Mouse (Mus musculus) midbrain, embryonic 12.5 days (tissue): Measurements from ENCODE around the gene Hs3st3a1. TPM values are rescaled to one million over a fixed set of nuclear protein-coding genes. Genes with fewer than 3 reads are reported as not detected.

Source experiments
- ATAC-seq: fragments of 200-750 bp; cut with Nextera tagmentation; 2 replicates; pipeline ENCODE4 v1.8.0; 2017; ENCODE audit warnings: low read depth, moderate TSS enrichment, moderate library complexity; ENCODE audit not compliant: low FRiP score
- H3K27ac ChIP-seq: fragments of 300-500 bp; sonication (generic); replicated peaks from 2 replicates; pipeline ENCODE4 v1.5.1; 2016; ENCODE audit warnings: mild to moderate bottlenecking
- H3K27me3 ChIP-seq: fragments of 300-500 bp; sonication (generic); 2 replicates; pipeline ENCODE4 v1.6.1; 2016; ENCODE audit warnings: mild to moderate bottlenecking
- H3K36me3 ChIP-seq: fragments of 300-500 bp; sonication (generic); 2 replicates; pipeline ENCODE4 v1.6.1; 2016
- H3K4me1 ChIP-seq: fragments of 300-500 bp; sonication (generic); 2 replicates; pipeline ENCODE4 v1.6.1; 2016
- H3K4me2 ChIP-seq: fragments of 300-500 bp; sonication (generic); replicated peaks from 2 replicates; pipeline ENCODE4 v1.6.1; 2016; ENCODE audit warnings: mild to moderate bottlenecking, moderate library complexity
- H3K4me3 ChIP-seq: fragments of 300-500 bp; sonication (generic); 2 replicates; pipeline ENCODE4 v1.5.1; 2016; ENCODE audit warnings: mild to moderate bottlenecking
- H3K9ac ChIP-seq: fragments of 300-500 bp; sonication (generic); replicated peaks from 2 replicates; pipeline ENCODE4 v1.6.1; 2016; ENCODE audit warnings: mild to moderate bottlenecking, moderate library complexity
- H3K9me3 ChIP-seq: fragments of 300-500 bp; sonication (generic); 2 replicates; pipeline ENCODE4 v1.6.1; 2016; ENCODE audit warnings: mild to moderate bottlenecking
- WGBS: fragments of 180-500 bp; shearing (Covaris S2); methylation state at CpG from one replicate; pipeline ENCODE4 v1.1.7; 2016; 5-methylcytosine and 5-hydroxymethylcytosine counted together
- polyA plus RNA-seq: library from polyadenylated mRNA; unstranded; fragments of >200 nt; fragmentation: Nextera tagmentation; extraction: Ambion mirVana; gene quantifications from 2 replicates; pipeline ENCODE4 v1.2.1, GENCODE M21; 2016

Hs3st3a1 gene
- polyA plus RNA-seq, 1 experiment from 2014 or later: 2.7 TPM

- Histone ChIP-seq H3K9me3 (no peaks in the 10 kb centered on the region), H3K27me3 (no peaks in the 10 kb centered on the region), H3K4me3 (no peak overlapping the region), H3K4me2 (no peak overlapping the region), H3K36me3 (no peaks in the 10 kb centered on the region), H3K9ac (no peak overlapping the region), H3K4me1 (no peaks in the 10 kb centered on the region), H3K27ac (no peak overlapping the region)
- WGBS: 50% methylated on average over 3 of the region's 3 CpGs
- ATAC-seq: no peak
These were observed 60.8 kb downstream of the Hs3st3a1 start for GRCm38 (mm10) chr11:64495935-64496334.

GRCm38 (mm10) chr11:64496677-64497076 lies 61.5 kb downstream of the Hs3st3a1 start:
- 52% methylated on average over 3 of the region's 3 CpGs for WGBS
- H3K4me3 ChIP-seq: no peak overlapping the region
- H3K9me3 ChIP-seq: no peaks in the 10 kb centered on the region
- no peak overlapping the region for H3K9ac ChIP-seq
- H3K36me3 ChIP-seq: no peaks in the 10 kb centered on the region
- no peaks in the 10 kb centered on the region for H3K27me3 ChIP-seq
- ATAC-seq: no peak
- H3K4me1 ChIP-seq: no peaks in the 10 kb centered on the region
- no peak overlapping the region for H3K27ac ChIP-seq
- H3K4me2 ChIP-seq: no peak overlapping the region

- no peak for ATAC-seq
- WGBS: 94% methylated on average over 5 of the region's 5 CpGs
- Histone ChIP-seq H3K4me1 (no peaks in the 10 kb centered on the region), H3K4me2 (no peak overlapping the region), H3K27ac (no peak overlapping the region), H3K9ac (no peak overlapping the region), H3K4me3 (no peak overlapping the region), H3K27me3 (no peaks in the 10 kb centered on the region), H3K36me3 (no peaks in the 10 kb centered on the region), H3K9me3 (0 out of 2 replicates have a peak, but pooled peaks cover 4% of the 10 kb centered on the region)
These were observed 65.5 kb downstream of the Hs3st3a1 start for GRCm38 (mm10) chr11:64500536-64501112.

GRCm38 (mm10) chr11:64503040-64503439 lies 67.9 kb downstream of the Hs3st3a1 start:
- no peak for ATAC-seq
- no peak overlapping the region for H3K27ac ChIP-seq
- no peak overlapping the region for H3K4me3 ChIP-seq
- 0 out of 2 replicates have a peak, but pooled peaks cover 4% of the 10 kb centered on the region for H3K9me3 ChIP-seq
- H3K9ac ChIP-seq: no peak overlapping the region
- H3K36me3 ChIP-seq: no peaks in the 10 kb centered on the region
- H3K4me2 ChIP-seq: no peak overlapping the region
- H3K27me3 ChIP-seq: no peaks in the 10 kb centered on the region
- 88% methylated on average over 3 of the region's 3 CpGs for WGBS
- H3K4me1 ChIP-seq: no peaks in the 10 kb centered on the region

GRCm38 (mm10) chr11:64505924-64506323 lies 70.8 kb downstream of the Hs3st3a1 start:
- no peak for ATAC-seq
- H3K27ac ChIP-seq: no peak overlapping the region
- no peak overlapping the region for H3K4me3 ChIP-seq
- 0 out of 2 replicates have a peak, but pooled peaks cover 4% of the 10 kb centered on the region for H3K9me3 ChIP-seq
- H3K9ac ChIP-seq: no peak overlapping the region
- H3K4me1 ChIP-seq: no peaks in the 10 kb centered on the region
- WGBS: 94% methylated on average over 1 of the region's 1 CpGs
- no peaks in the 10 kb centered on the region for H3K36me3 ChIP-seq
- no peaks in the 10 kb centered on the region for H3K27me3 ChIP-seq
- no peak overlapping the region for H3K4me2 ChIP-seq

GRCm38 (mm10) chr11:64507024-64507423 lies 71.9 kb downstream of the Hs3st3a1 start:
- H3K9me3 ChIP-seq: 0 out of 2 replicates have a peak, but pooled peaks cover 4% of the 10 kb centered on the region
- no peak overlapping the region for H3K27ac ChIP-seq
- no peak overlapping the region for H3K4me2 ChIP-seq
- no peak for ATAC-seq
- H3K27me3 ChIP-seq: 0 out of 2 replicates have a peak, but pooled peaks cover 5% of the 10 kb centered on the region
- 91% methylated on average over 3 of the region's 3 CpGs for WGBS
- no peaks in the 10 kb centered on the region for H3K4me1 ChIP-seq
- H3K4me3 ChIP-seq: no peak overlapping the region
- H3K9ac ChIP-seq: no peak overlapping the region
- H3K36me3 ChIP-seq: no peaks in the 10 kb centered on the region

- 94% methylated on average over 2 of the region's 2 CpGs for WGBS
- no peak overlapping the region for H3K9ac ChIP-seq
- H3K4me3 ChIP-seq: no peak overlapping the region
- no peak overlapping the region for H3K4me2 ChIP-seq
- H3K27me3 ChIP-seq: 0 out of 2 replicates have a peak, but pooled peaks cover 5% of the 10 kb centered on the region
- H3K9me3 ChIP-seq: 0 out of 2 replicates have a peak, but pooled peaks cover under 1% of the 10 kb centered on the region
- no peaks in the 10 kb centered on the region for H3K4me1 ChIP-seq
- H3K27ac ChIP-seq: no peak overlapping the region
- H3K36me3 ChIP-seq: no peaks in the 10 kb centered on the region
- ATAC-seq: no peak
These were observed 74.0 kb downstream of the Hs3st3a1 start for GRCm38 (mm10) chr11:64509106-64509505.

GRCm38 (mm10) chr11:64512301-64512700 lies 77.2 kb downstream of the Hs3st3a1 start:
- no peak for ATAC-seq
- H3K27me3 ChIP-seq: 0 out of 2 replicates have a peak, but pooled peaks cover 5% of the 10 kb centered on the region
- H3K4me3 ChIP-seq: no peak overlapping the region
- no peak overlapping the region for H3K9ac ChIP-seq
- H3K36me3 ChIP-seq: no peaks in the 10 kb centered on the region
- 87% methylated on average over 4 of the region's 4 CpGs for WGBS
- H3K27ac ChIP-seq: no peak overlapping the region
- no peaks in the 10 kb centered on the region for H3K9me3 ChIP-seq
- H3K4me2 ChIP-seq: no peak overlapping the region
- no peaks in the 10 kb centered on the region for H3K4me1 ChIP-seq

GRCm38 (mm10) chr11:64513419-64513818 lies 78.3 kb downstream of the Hs3st3a1 start:
- Histone ChIP-seq H3K4me2 (no peak overlapping the region), H3K36me3 (no peaks in the 10 kb centered on the region), H3K27ac (no peak overlapping the region), H3K9me3 (no peaks in the 10 kb centered on the region), H3K4me3 (no peak overlapping the region), H3K4me1 (no peaks in the 10 kb centered on the region), H3K27me3 (0 out of 2 replicates have a peak, but pooled peaks cover 8% of the 10 kb centered on the region), H3K9ac (no peak overlapping the region)
- ATAC-seq: no peak
- 94% methylated on average over 5 of the region's 5 CpGs for WGBS

GRCm38 (mm10) chr11:64516712-64517589 lies 81.8 kb downstream of the Hs3st3a1 start:
- peaks cover 29% of the 10 kb centered on the region for H3K27me3 ChIP-seq
- H3K4me3 ChIP-seq: no peak overlapping the region
- no peak overlapping the region for H3K27ac ChIP-seq
- no peaks in the 10 kb centered on the region for H3K9me3 ChIP-seq
- no peaks in the 10 kb centered on the region for H3K36me3 ChIP-seq
- H3K9ac ChIP-seq: no peak overlapping the region
- H3K4me2 ChIP-seq: no peak overlapping the region
- no peaks in the 10 kb centered on the region for H3K4me1 ChIP-seq
- no peak for ATAC-seq
- 88% methylated on average over 9 of the region's 9 CpGs for WGBS

- no peak for ATAC-seq
- no peak overlapping the region for H3K27ac ChIP-seq
- H3K4me3 ChIP-seq: no peak overlapping the region
- no peak overlapping the region for H3K9ac ChIP-seq
- H3K9me3 ChIP-seq: no peaks in the 10 kb centered on the region
- no peaks in the 10 kb centered on the region for H3K4me1 ChIP-seq
- H3K27me3 ChIP-seq: peaks cover 38% of the 10 kb centered on the region
- H3K36me3 ChIP-seq: no peaks in the 10 kb centered on the region
- no peak overlapping the region for H3K4me2 ChIP-seq
- 76% methylated on average over 6 of the region's 6 CpGs for WGBS
These were observed 83.2 kb downstream of the Hs3st3a1 start for GRCm38 (mm10) chr11:64518146-64518841.
